Mouse (Mus musculus) layer of hippocampus, postnatal 10 days (tissue): ENCODE measurements around the gene Gm10663. TPM values are rescaled to one million over a fixed set of nuclear protein-coding genes. Genes with fewer than 3 reads are reported as not detected.

Experiments
- DNase-seq, 2 experiments: peaks; one replicate each; pipeline ENCODE4 v3.0.0; 2021; ENCODE audit warnings: low spot score in 2 of 2
- long read RNA-seq: library from polyadenylated mRNA; stranded (forward); transcript quantifications from one replicate; pipeline ENCODE4 v2.0.0, GENCODE M21; 2023
- total RNA-seq, 2 experiments: library from RNA; stranded (reverse); gene quantifications; 2 replicates each; pipeline ENCODE4 v1.2.3; 2021

Gm10663 gene
- total RNA-seq: not detected
- long read RNA-seq: 0 reads

- DNase-seq: no peak
These were observed at the start of gene Gm10663 for GRCm38 (mm10) chr8:65074733-65075132. Gm10663 (plus strand) TSS chr8:65075033.

- no peak for DNase-seq
These were observed 45.7 kb upstream of the Gm10663 start for GRCm38 (mm10) chr8:65028959-65029686.

GRCm38 (mm10) chr8:65029776-65030175, 45.1 kb upstream of the Gm10663 start:
- DNase-seq: no peak

GRCm38 (mm10) chr8:65030735-65031485, 43.9 kb upstream of the Gm10663 start:
- DNase-seq: no peak

GRCm38 (mm10) chr8:65032107-65032506, 42.7 kb upstream of the Gm10663 start:
- no peak for DNase-seq

- DNase-seq: no peak
These were observed 41.8 kb upstream of the Gm10663 start for GRCm38 (mm10) chr8:65033056-65033455.

GRCm38 (mm10) chr8:65034136-65034535, 40.7 kb upstream of the Gm10663 start:
- no peak for DNase-seq

GRCm38 (mm10) chr8:65037117-65037533, 37.7 kb upstream of the Gm10663 start, which contains the start of gene Apela:
Apela (minus strand) TSS chr8:65037336.
- DNase-seq: no peak

GRCm38 (mm10) chr8:65046565-65046964, 28.3 kb upstream of the Gm10663 start:
- no peak for DNase-seq

GRCm38 (mm10) chr8:65047193-65047592, 27.6 kb upstream of the Gm10663 start:
- no peak for DNase-seq

GRCm38 (mm10) chr8:65047801-65048200, 27.0 kb upstream of the Gm10663 start:
- no peak for DNase-seq

- DNase-seq: no peak
These were observed 21.3 kb upstream of the Gm10663 start for GRCm38 (mm10) chr8:65053554-65053953.

GRCm38 (mm10) chr8:65053968-65054367, 20.9 kb upstream of the Gm10663 start:
- DNase-seq: no peak

- no peak for DNase-seq
These were observed 18.1 kb upstream of the Gm10663 start for GRCm38 (mm10) chr8:65056722-65057121.

GRCm38 (mm10) chr8:65062195-65062594, 12.6 kb upstream of the Gm10663 start:
- DNase-seq: no peak

- DNase-seq: no peak
These were observed 10.8 kb upstream of the Gm10663 start for GRCm38 (mm10) chr8:65064071-65064470.

GRCm38 (mm10) chr8:65065622-65066021, 9.2 kb upstream of the Gm10663 start:
- no peak for DNase-seq

GRCm38 (mm10) chr8:65067031-65067430, 7.8 kb upstream of the Gm10663 start:
- no peak for DNase-seq

GRCm38 (mm10) chr8:65067694-65068472, 7.0 kb upstream of the Gm10663 start:
- no peak for DNase-seq

GRCm38 (mm10) chr8:65068473-65068819, 6.4 kb upstream of the Gm10663 start:
- no peak for DNase-seq

- no peak for DNase-seq
These were observed 3.8 kb upstream of the Gm10663 start for GRCm38 (mm10) chr8:65070996-65071395.

GRCm38 (mm10) chr8:65080731-65081130, 5.9 kb downstream of the Gm10663 start:
- DNase-seq: no peak
